Mouse (Mus musculus): ENCODE data around the gene Gm17949. TPM values are rescaled to one million over a fixed set of nuclear protein-coding genes. Genes with fewer than 3 reads are reported as not detected.
"Not testable (repeated sequence)": the region's sequence is repeated elsewhere in the genome, so short reads cannot be mapped to it uniquely, and the experiment has no call there.

The Gm17949 gene
- total RNA-seq, 2 experiments from 2014 or later, result 0.21 to 0.33 TPM

GRCm38 (mm10) chr17:57047406-57047805 is 36.1 kb downstream of the Gm17949 start:
- no peak for DNase-seq

GRCm38 (mm10) chr17:57048816-57049215 is 37.5 kb downstream of the Gm17949 start:
- DNase-seq, result no peak

GRCm38 (mm10) chr17:57051679-57052078 is 40.4 kb downstream of the Gm17949 start:
- DNase-seq, result not testable (repeated sequence)

GRCm38 (mm10) chr17:57056246-57056645 is 45.0 kb downstream of the Gm17949 start:
- DNase-seq, result no peak

GRCm38 (mm10) chr17:57058891-57059485 is 47.7 kb downstream of the Gm17949 start, which contains the start of gene Crb3:
Gene Crb3 (plus strand): TSS chr17:57059105.
- peak; percentile 62 for DNase-seq

GRCm38 (mm10) chr17:57059486-57059977 is 48.3 kb downstream of the Gm17949 start, which contains the start of gene Slc25a23:
Gene Slc25a23 (minus strand): TSS chr17:57059863.
- DNase-seq, result peak; percentile 84

- DNase-seq, result peak; percentile 93
These were observed 49.0 kb downstream of the Gm17949 start for GRCm38 (mm10) chr17:57060231-57060801.

- no peak for DNase-seq
These were observed 49.8 kb downstream of the Gm17949 start for GRCm38 (mm10) chr17:57061069-57061468.

- DNase-seq, result peak; percentile 30
These were observed 50.8 kb downstream of the Gm17949 start for GRCm38 (mm10) chr17:57062011-57062521.

- no peak for DNase-seq
These were observed 51.3 kb downstream of the Gm17949 start for GRCm38 (mm10) chr17:57062548-57062947.

GRCm38 (mm10) chr17:57063031-57063430 is 51.8 kb downstream of the Gm17949 start:
- DNase-seq, result no peak

GRCm38 (mm10) chr17:57066908-57067307 is 55.6 kb downstream of the Gm17949 start:
- DNase-seq, result no peak

GRCm38 (mm10) chr17:57070272-57070671 is 59.0 kb downstream of the Gm17949 start:
- DNase-seq, result no peak

- no peak for DNase-seq
These were observed 59.4 kb downstream of the Gm17949 start for GRCm38 (mm10) chr17:57070699-57071098.

Other genes starting within 250 kb of the Gm17949 start
- 10 to 100 TPM; 27.6 to 34.5 TPM for gene Dus3l, start 246.7 kb upstream of the Gm17949 start, total RNA-seq (2021)
- under 1 TPM; 0.27 to 0.42 TPM for gene Prr22, start 241.2 kb upstream of the Gm17949 start, total RNA-seq (2021)
- gene Rfx2, start 180.5 kb upstream of the Gm17949 start, total RNA-seq (2021), result 1 to 10 TPM; 5.5 to 5.7 TPM
- under 1 TPM in 1 of 2 experiments, not detected in 1; 0.12 TPM for gene Acsbg2, start 137.0 kb upstream of the Gm17949 start, total RNA-seq (2021)
- 1 to 10 TPM; 1.2 to 2.6 TPM for gene 1700061G19Rik, start 136.0 kb upstream of the Gm17949 start, total RNA-seq (2021)
- gene Mllt1, start 76.1 kb upstream of the Gm17949 start, total RNA-seq (2021), result 10 to 100 TPM; 27.9 to 33.6 TPM
- not detected for gene Acer1, start 29.3 kb upstream of the Gm17949 start, total RNA-seq (2021)
- 10 to 100 TPM; 95.9 TPM for gene Clpp, start 21.2 kb upstream of the Gm17949 start, total RNA-seq (2021)
- gene Alkbh7, start 14.1 kb upstream of the Gm17949 start, total RNA-seq (2021), result 10 to 100 TPM; 63.6 to 68.9 TPM
- under 1 TPM; 0.87 to 0.97 TPM for gene Pspn, start 11.5 kb upstream of the Gm17949 start, total RNA-seq (2021)
- gene Gtf2f1, start 181 bp upstream of the Gm17949 start, total RNA-seq (2021), result 10 to 100 TPM; 43.0 to 44.8 TPM
- 10 to 100 TPM; 90.4 to 99.1 TPM for gene Khsrp, start 20.1 kb downstream of the Gm17949 start, total RNA-seq (2021)
- gene Slc25a41, start 30.2 kb downstream of the Gm17949 start, total RNA-seq (2021), result not detected
- gene Crb3, start 47.6 kb downstream of the Gm17949 start, total RNA-seq (2021), result 1 to 10 TPM; 2.0 to 3.9 TPM
- 100 to 1,000 TPM; 119 to 122 TPM for gene Slc25a23, start 48.4 kb downstream of the Gm17949 start, total RNA-seq (2021)
- gene Dennd1c, start 67.0 kb downstream of the Gm17949 start, total RNA-seq (2021), result 1 to 10 TPM; 3.4 TPM
- 10 to 100 TPM; 10.9 to 20.6 TPM for gene Tubb4a, start 76.3 kb downstream of the Gm17949 start, total RNA-seq (2021)
- gene Tnfsf9, start 93.9 kb downstream of the Gm17949 start, total RNA-seq (2021), result under 1 TPM; 0.30 to 0.48 TPM
- not detected for gene Cd70, start 138.3 kb downstream of the Gm17949 start, total RNA-seq (2021)
- gene Tnfsf14, start 182.7 kb downstream of the Gm17949 start, total RNA-seq (2021), result under 1 TPM; 0.30 to 0.33 TPM
- gene C3, start 216.7 kb downstream of the Gm17949 start, total RNA-seq (2021), result 100 to 1,000 TPM; 426 to 804 TPM
- 10 to 100 TPM; 51.1 to 56.2 TPM for gene Gpr108, start 237.0 kb downstream of the Gm17949 start, total RNA-seq (2021)
- gene Trip10, start 238.0 kb downstream of the Gm17949 start, total RNA-seq (2021), result 10 to 100 TPM; 39.2 to 56.6 TPM